Mouse (Mus musculus) hindbrain, embryonic 10.5 days (tissue): ENCODE measurements around the gene Nfkb2. TPM values are rescaled to one million over a fixed set of nuclear protein-coding genes. Genes with fewer than 3 reads are reported as not detected.

Experiments used
- DNase-seq: peaks from one replicate; pipeline ENCODE4 v3.0.0-alpha.2; 2017; ENCODE audit warnings: low spot score
- H3K27ac ChIP-seq: fragments of 300-500 bp; sonication (generic); 2 replicates; pipeline ENCODE4 v1.5.1; 2016; ENCODE audit warnings: mild to moderate bottlenecking, moderate library complexity
- H3K27me3 ChIP-seq: fragments of 300-500 bp; sonication (generic); 2 replicates; pipeline ENCODE4 v1.6.1; 2016; ENCODE audit warnings: mild to moderate bottlenecking; ENCODE audit not compliant: poor library complexity, insufficient read depth, severe bottlenecking
- H3K36me3 ChIP-seq: fragments of 300-500 bp; sonication (generic); 2 replicates; pipeline ENCODE4 v1.6.1; 2016; ENCODE audit warnings: mild to moderate bottlenecking, moderate library complexity
- H3K4me1 ChIP-seq: fragments of 300-500 bp; sonication (generic); replicated peaks from 2 replicates; pipeline ENCODE4 v1.6.1; 2016; ENCODE audit warnings: mild to moderate bottlenecking
- H3K4me3 ChIP-seq: fragments of 300-500 bp; sonication (generic); 2 replicates; pipeline ENCODE4 v1.5.1; 2016; ENCODE audit warnings: mild to moderate bottlenecking, moderate library complexity
- H3K9me3 ChIP-seq: fragments of 300-500 bp; sonication (generic); 2 replicates; pipeline ENCODE4 v1.6.1; 2016; ENCODE audit warnings: mild to moderate bottlenecking, moderate library complexity
- WGBS: fragments of 180-500 bp; shearing (Covaris S2); methylation state at CpG from one replicate; pipeline ENCODE4 v1.1.7; 2016; 5-methylcytosine and 5-hydroxymethylcytosine counted together
- polyA plus RNA-seq: library from polyadenylated mRNA; unstranded; fragments of >200 nt; fragmentation: Nextera tagmentation; extraction: Ambion mirVana; gene quantifications from 2 replicates; pipeline ENCODE4 v1.2.1, GENCODE M21; 2016

Nfkb2 gene
- polyA plus RNA-seq, 1 experiment from 2014 or later, result 6.4 TPM

- H3K4me3 ChIP-seq, result 0 out of 2 replicates have a peak overlapping the region, but pooled peaks have one; percentile 75
- no peak for DNase-seq
- H3K27ac ChIP-seq, result peak overlapping the region; percentile 95
- H3K27me3 ChIP-seq, result peaks cover 23% of the 10 kb centered on the region
- no peaks in the 10 kb centered on the region for H3K9me3 ChIP-seq
- 81% methylated on average over 7 of the region's 7 CpGs for WGBS
- peaks cover 38% of the 10 kb centered on the region for H3K4me1 ChIP-seq
- peaks cover 8% of the 10 kb centered on the region; the same call in 1 of the 2 replicates for H3K36me3 ChIP-seq
Observed at GRCm38 (mm10) chr19:46339287-46339971, 35.3 kb downstream of the Nfkb2 start.

DNA sequence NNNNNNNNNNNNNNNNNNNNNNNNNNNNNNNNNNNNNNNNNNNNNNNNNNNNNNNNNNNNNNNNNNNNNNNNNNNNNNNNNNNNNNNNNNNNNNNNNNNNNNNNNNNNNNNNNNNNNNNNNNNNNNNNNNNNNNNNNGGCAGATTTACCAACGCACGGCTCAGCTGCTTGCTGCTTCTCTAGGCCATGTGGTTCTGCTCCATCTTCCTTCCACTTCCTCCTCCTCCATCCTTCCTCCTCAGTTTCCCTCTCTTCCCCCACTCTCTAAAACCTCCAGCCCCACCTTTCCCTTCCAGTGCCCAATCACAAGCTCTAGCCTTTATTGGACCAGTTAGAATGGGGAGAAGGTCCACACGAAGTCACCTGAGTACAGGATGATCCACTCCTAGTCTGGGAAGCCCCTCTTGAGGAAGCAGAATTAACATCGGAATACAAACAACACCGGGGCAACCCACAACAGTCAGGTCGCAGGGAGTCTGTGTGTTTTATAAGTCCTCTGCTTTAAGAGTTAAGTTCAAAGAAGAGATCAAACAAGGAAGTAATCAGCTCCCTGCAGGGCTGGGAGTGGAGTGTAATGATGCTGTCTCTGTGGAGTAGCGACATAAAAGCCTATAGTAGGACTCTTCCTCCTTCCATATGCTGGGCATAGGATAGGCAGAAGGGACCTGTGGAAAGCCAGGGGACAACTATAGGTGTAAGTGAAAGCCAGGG is 40.7 kb downstream of the Nfkb2 start:
- 26% methylated on average over 7 of the region's 7 CpGs for WGBS
- no peak overlapping the region for H3K4me3 ChIP-seq
- H3K4me1 ChIP-seq, result peaks cover 25% of the 10 kb centered on the region
- H3K27ac ChIP-seq, result no peak overlapping the region
- no peak for DNase-seq
- peaks cover 63% of the 10 kb centered on the region for H3K27me3 ChIP-seq
- H3K36me3 ChIP-seq, result no peaks in the 10 kb centered on the region
- H3K9me3 ChIP-seq, result no peaks in the 10 kb centered on the region

- Histone ChIP-seq H3K4me3 (no peak overlapping the region), H3K4me1 (peaks cover 22% of the 10 kb centered on the region), H3K27me3 (peaks cover 74% of the 10 kb centered on the region), H3K36me3 (no peaks in the 10 kb centered on the region), H3K27ac (no peak overlapping the region), H3K9me3 (no peaks in the 10 kb centered on the region)
- no peak for DNase-seq
- WGBS, result 96% methylated on average over 1 of the region's 1 CpGs
Observed at GRCm38 (mm10) chr19:46347146-46347545, 43.0 kb downstream of the Nfkb2 start.

DNA sequence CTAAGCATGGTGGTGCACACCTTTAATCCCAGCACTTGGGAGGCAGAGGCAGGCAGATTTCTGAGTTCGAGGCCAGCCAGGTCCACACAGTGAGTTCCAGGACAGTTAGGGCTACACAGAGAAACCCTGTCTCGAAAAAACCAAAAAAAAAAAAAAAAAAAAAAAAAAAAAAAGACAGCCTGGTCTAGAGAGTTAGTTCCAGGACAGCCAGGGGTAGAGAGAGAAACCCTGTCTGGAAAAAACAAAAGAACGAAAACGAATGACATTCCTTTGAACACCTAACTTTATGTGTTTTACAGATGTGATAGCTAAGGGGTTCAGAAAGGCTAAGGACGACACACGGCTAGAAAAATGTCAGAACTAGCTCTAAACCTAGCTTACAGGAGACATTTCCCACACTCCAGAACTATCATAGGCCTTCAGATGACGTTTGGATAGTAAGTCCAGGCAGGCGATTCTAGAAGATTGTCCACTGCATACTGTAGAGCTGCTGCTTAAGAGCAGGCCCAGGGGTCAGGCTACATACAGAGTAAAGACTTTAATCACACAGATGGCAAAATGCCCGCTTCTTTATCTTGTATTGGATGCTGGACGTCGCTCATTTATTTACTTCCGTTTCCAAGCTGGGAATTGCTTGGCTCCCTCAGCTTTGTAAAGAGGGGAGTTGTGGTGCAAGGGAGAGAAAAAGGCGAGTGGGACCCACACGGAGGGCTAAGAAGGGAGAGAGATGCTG is 44.0 kb downstream of the Nfkb2 start:
- no peak for DNase-seq
- Histone ChIP-seq H3K4me3 (peak overlapping the region; percentile 73), H3K9me3 (no peaks in the 10 kb centered on the region), H3K4me1 (peaks cover 22% of the 10 kb centered on the region), H3K27ac (peak overlapping the region; percentile 89), H3K27me3 (peaks cover 80% of the 10 kb centered on the region), H3K36me3 (no peaks in the 10 kb centered on the region)
- 35% methylated on average over 14 of the region's 14 CpGs for WGBS

DNA sequence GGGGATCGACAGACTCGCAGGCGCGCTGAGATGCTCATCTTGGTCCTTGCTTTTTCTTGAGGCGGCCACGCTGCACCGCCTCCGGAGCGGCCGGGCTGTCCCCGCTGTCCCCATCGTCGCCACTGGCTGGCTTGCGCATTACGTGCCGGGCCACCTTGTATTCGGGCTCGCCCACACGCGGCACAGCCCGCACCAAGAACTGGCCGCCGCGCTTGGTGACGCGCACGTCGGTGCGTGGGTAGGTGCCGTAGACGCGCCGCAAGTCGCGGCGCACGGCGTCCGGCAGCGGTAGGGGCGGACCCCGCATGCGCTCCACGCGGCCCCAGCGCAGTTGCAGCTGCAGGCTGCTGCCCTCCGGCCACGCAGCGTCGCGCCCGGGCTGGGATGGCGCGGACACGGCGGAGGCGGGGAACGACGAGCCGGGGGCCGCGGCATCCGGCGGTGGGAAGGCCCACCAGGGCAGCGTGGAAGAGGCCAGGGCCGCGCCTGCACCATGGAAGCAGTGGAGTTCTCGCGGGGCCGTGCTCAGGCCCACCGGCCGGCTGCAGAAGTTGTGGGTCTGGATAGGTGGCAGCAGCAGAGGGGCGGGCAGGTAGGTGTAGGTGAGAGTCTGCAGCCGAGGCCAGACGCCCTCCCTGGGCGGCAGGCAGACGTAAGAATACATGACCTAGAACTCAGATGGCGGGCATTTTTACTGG is 44.8 kb downstream of the Nfkb2 start:
- peak overlapping the region; percentile 73 for H3K4me3 ChIP-seq
- H3K4me1 ChIP-seq, result peaks cover 22% of the 10 kb centered on the region
- H3K36me3 ChIP-seq, result no peaks in the 10 kb centered on the region
- H3K9me3 ChIP-seq, result no peaks in the 10 kb centered on the region
- peak overlapping the region; percentile 89 for H3K27ac ChIP-seq
- DNase-seq, result peak; percentile 79
- under 1% methylated on average over 78 of the region's 78 CpGs for WGBS
- peaks cover 76% of the 10 kb centered on the region for H3K27me3 ChIP-seq

GRCm38 (mm10) chr19:46349550-46349949 is 45.4 kb downstream of the Nfkb2 start:
- Histone ChIP-seq H3K27me3 (peaks cover 70% of the 10 kb centered on the region), H3K4me3 (peak overlapping the region; percentile 73), H3K36me3 (no peaks in the 10 kb centered on the region), H3K4me1 (peaks cover 22% of the 10 kb centered on the region), H3K9me3 (no peaks in the 10 kb centered on the region), H3K27ac (peak overlapping the region; percentile 89; the same call in 1 of the 2 replicates)
- WGBS, result 24% methylated on average over 6 of the region's 6 CpGs
- DNase-seq, result no peak

DNA sequence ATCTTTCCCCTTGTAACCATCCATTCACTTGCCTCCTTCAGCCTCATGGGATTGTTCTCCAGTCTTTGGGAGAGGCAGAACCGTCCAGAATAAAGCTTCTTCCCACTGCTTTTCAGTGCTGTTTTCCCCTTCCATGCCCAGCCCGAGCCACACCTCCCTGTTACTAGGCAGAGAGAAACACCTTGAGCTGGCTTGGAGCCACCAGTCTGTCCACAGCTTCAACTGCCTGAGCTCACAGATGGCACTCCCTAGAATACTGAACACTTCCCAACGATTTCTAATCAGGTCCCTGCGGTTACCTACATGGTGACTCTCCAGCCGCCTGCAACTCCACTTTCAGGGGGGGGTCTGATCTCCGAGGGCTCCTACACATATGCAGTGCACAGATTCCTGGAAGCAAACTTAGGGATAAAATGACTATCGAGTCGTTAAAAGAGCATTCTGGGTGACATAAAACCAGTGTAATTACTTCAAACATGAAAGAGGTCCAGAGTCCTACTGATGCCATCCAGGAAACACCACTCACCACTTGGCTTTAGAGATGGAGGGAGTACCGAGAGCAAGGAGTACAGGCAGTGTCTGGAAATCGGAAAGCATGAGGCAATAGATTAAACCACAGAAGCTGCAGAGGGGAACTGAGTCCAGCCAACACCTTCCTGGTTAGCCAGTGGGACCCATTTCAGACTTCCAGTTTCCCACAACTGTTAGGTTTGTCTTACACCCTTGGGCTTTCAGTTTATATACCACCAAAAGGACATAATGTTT is 46.2 kb downstream of the Nfkb2 start, which contains the start of gene 2310034G01Rik:
2310034G01Rik (minus strand) TSS at position 135 of the 765 bp plus-strand sequence.
- 64% methylated on average over 10 of the region's 10 CpGs for WGBS
- Histone ChIP-seq H3K9me3 (no peaks in the 10 kb centered on the region), H3K36me3 (no peaks in the 10 kb centered on the region), H3K27me3 (peaks cover 62% of the 10 kb centered on the region), H3K27ac (peak within 1 kb of the TSS; percentile 89), H3K4me3 (peak within 1 kb of the TSS; percentile 73), H3K4me1 (peaks cover 22% of the 10 kb centered on the region)
- no peak for DNase-seq

GRCm38 (mm10) chr19:46356701-46357138 is 52.6 kb downstream of the Nfkb2 start:
- under 1% methylated on average over 29 of the region's 29 CpGs for WGBS
- Histone ChIP-seq H3K27ac (peak overlapping the region; percentile 83), H3K4me3 (peak overlapping the region; percentile 69), H3K4me1 (peaks cover 22% of the 10 kb centered on the region), H3K9me3 (no peaks in the 10 kb centered on the region), H3K36me3 (no peaks in the 10 kb centered on the region), H3K27me3 (peaks cover 34% of the 10 kb centered on the region)
- peak; percentile 85 for DNase-seq

- Histone ChIP-seq H3K27ac (peak overlapping the region; percentile 83; the same call in 1 of the 2 replicates), H3K36me3 (no peaks in the 10 kb centered on the region), H3K9me3 (no peaks in the 10 kb centered on the region), H3K4me1 (peaks cover 22% of the 10 kb centered on the region), H3K27me3 (peaks cover 30% of the 10 kb centered on the region), H3K4me3 (peak overlapping the region; percentile 69)
- 18% methylated on average over 25 of the region's 25 CpGs for WGBS
- DNase-seq, result no peak
Observed at GRCm38 (mm10) chr19:46357344-46358280, 53.5 kb downstream of the Nfkb2 start.

- Histone ChIP-seq H3K4me3 (0 out of 2 replicates have a peak overlapping the region, but pooled peaks have one; percentile 69), H3K9me3 (no peaks in the 10 kb centered on the region), H3K27me3 (peaks cover 23% of the 10 kb centered on the region), H3K36me3 (no peaks in the 10 kb centered on the region), H3K4me1 (peaks cover 22% of the 10 kb centered on the region), H3K27ac (no peak overlapping the region)
- 55% methylated on average over 4 of the region's 4 CpGs for WGBS
- no peak for DNase-seq
Observed at GRCm38 (mm10) chr19:46358381-46358780, 54.3 kb downstream of the Nfkb2 start.
